ENCODE assay signal across 24 mouse cellular contexts in genomic region chr14:72519561-72519960, GRCm38 (mm10). TPM values are rescaled to one million over a fixed set of nuclear protein-coding genes. Genes with fewer than 3 reads are reported as not detected.
A peak's percentile ranks its signal among the peaks of the same experiment; 100 is the strongest.
DNase-seq lines count a peak whose midpoint lies in the region; ATAC-seq lines count a peak whose summit lies in the region.
"Had no signal": no experiment of that assay in that cellular context is flagged by ENCODE, and none has a peak within 500 bp of the region (broad histone marks: within the 10 kb centered on the region; RNA-seq: fewer than 3 reads in every experiment).

No protein-coding gene starts in this region.

- WGBS in lung, embryonic 16.5 days = 17% methylated on average over 2 of the region's 2 CpGs
- 75% methylated on average over 2 of the region's 2 CpGs for WGBS in forebrain, embryonic 11.5 days

- DNase-seq in heart, adult 11 months = peak; percentile 86
- DNase-seq in heart, postnatal 25 days (ENCODE audit: low spot score) = no peak
- peak; percentile 45 for DNase-seq in kidney, postnatal 14 days
- DNase-seq in kidney, adult 11 months = no peak
- DNase-seq in lung, postnatal 25 days (ENCODE audit: low spot score) = no peak
- no peak for DNase-seq in forebrain, embryonic 11.5 days (ENCODE audit: low spot score)
- DNase-seq: adrenal gland, adult 8-10 months; adrenal gland, postnatal 36 days; B cell, adult 2 months; cerebellum, adult 2 months; cerebellum, postnatal 10 days; gastrocnemius, postnatal 36 days; heart, adult 18-20 months; heart, postnatal 10 days had no signal

- H3K27ac ChIP-seq in lung, embryonic 16.5 days (ENCODE audit: low read length) = 0 out of 2 replicates have a peak overlapping the region, but pooled peaks have one; percentile 10
- H3K27ac ChIP-seq in forebrain, embryonic 11.5 days (ENCODE audit: low read depth, low read length) = no peak overlapping the region
- H3K27ac ChIP-seq: embryonic facial prominence, embryonic 10.5 days; heart, embryonic 10.5 days; hindbrain, embryonic 13.5 days had no signal

- no peak overlapping the region for H3K4me2 ChIP-seq in lung, embryonic 16.5 days (ENCODE audit: low read depth, low read length)
- no peak overlapping the region for H3K4me2 ChIP-seq in forebrain, embryonic 11.5 days (ENCODE audit: low read depth, low read length, severe bottlenecking)
- H3K4me2 ChIP-seq: hindbrain, embryonic 13.5 days had no signal

- H3K27me3 ChIP-seq in lung, embryonic 16.5 days (ENCODE audit: control insufficient read depth, insufficient read depth, low read depth, low read length) = no peaks in the 10 kb centered on the region
- no peaks in the 10 kb centered on the region for H3K27me3 ChIP-seq in forebrain, embryonic 11.5 days (ENCODE audit: control insufficient read depth, insufficient read depth, low read length)
- H3K27me3 ChIP-seq: hindbrain, embryonic 13.5 days had no signal

- no peak overlapping the region for H3K4me3 ChIP-seq in lung, embryonic 16.5 days (ENCODE audit: low read length)
- H3K4me3 ChIP-seq in forebrain, embryonic 11.5 days (ENCODE audit: low read depth, low read length) = no peak overlapping the region
- H3K4me3 ChIP-seq: embryonic facial prominence, embryonic 10.5 days; heart, embryonic 10.5 days; hindbrain, embryonic 13.5 days had no signal

- no peak overlapping the region for H3K9ac ChIP-seq in lung, embryonic 16.5 days (ENCODE audit: low read length)
- no peak overlapping the region for H3K9ac ChIP-seq in forebrain, embryonic 11.5 days (ENCODE audit: low read length)
- H3K9ac ChIP-seq: hindbrain, embryonic 13.5 days had no signal

- H3K9me3 ChIP-seq in lung, embryonic 16.5 days (ENCODE audit: control insufficient read depth, low read length) = no peaks in the 10 kb centered on the region
- no peaks in the 10 kb centered on the region for H3K9me3 ChIP-seq in forebrain, embryonic 11.5 days (ENCODE audit: control insufficient read depth, low read length)
- H3K9me3 ChIP-seq: embryonic facial prominence, embryonic 10.5 days; G1E; heart, embryonic 10.5 days; hindbrain, embryonic 13.5 days had no signal

- intact Hi-C loops in heart, postnatal 25 days (cut with DNase I) = loop anchor here (5.0 kb wide), 1 partner anchor 142 kb away; no protein-coding TSS in a partner anchor

- H3K4me1 ChIP-seq in lung, embryonic 16.5 days (replicated peaks; ENCODE audit: control insufficient read depth, insufficient read depth, low read length) = peaks cover 4% of the 10 kb centered on the region; the same call in 1 of the 2 replicates
- H3K4me1 ChIP-seq in forebrain, embryonic 11.5 days (replicated peaks; ENCODE audit: control insufficient read depth, insufficient read depth, low read length) = no peaks in the 10 kb centered on the region
- H3K4me1 ChIP-seq: embryonic facial prominence, embryonic 10.5 days; heart, embryonic 10.5 days; hindbrain, embryonic 13.5 days had no signal

- no peaks in the 10 kb centered on the region for H3K36me3 ChIP-seq in lung, embryonic 16.5 days (ENCODE audit: control insufficient read depth, insufficient read depth, low read length)
- H3K36me3 ChIP-seq in forebrain, embryonic 11.5 days (ENCODE audit: control insufficient read depth, insufficient read depth, low read length) = no peaks in the 10 kb centered on the region
- H3K36me3 ChIP-seq: embryonic facial prominence, embryonic 10.5 days; G1E; heart, embryonic 10.5 days; hindbrain, embryonic 13.5 days had no signal

- no peak for ATAC-seq in lung, embryonic 16.5 days (ENCODE audit: low read depth)
- no peak for ATAC-seq in forebrain, embryonic 11.5 days (replicated peaks; ENCODE audit: low FRiP score)
- ATAC-seq: CD4-positive, CD25-positive, alpha-beta regulatory T cell, adult 4 months; forebrain, embryonic 14.5 days had no signal

RNA-seq across cellular contexts. Expression of gene Gm9195, which starts 27.9 kb away (rescaled TPM):
- not detected for total RNA-seq in heart, postnatal 25 days (2021)
- polyA plus RNA-seq in lung, embryonic 16.5 days (2015; fragmentation: Nextera tagmentation; extraction: Ambion mirVana) = not detected in 2 replicates
- not detected in 2 replicates for polyA plus RNA-seq in forebrain, embryonic 11.5 days (2014; fragmentation: Nextera tagmentation; extraction: Ambion mirVana)
- total RNA-seq: adrenal gland, adult 8-10 months; adrenal gland, postnatal 36 days; gastrocnemius, adult 8-10 months; gastrocnemius, postnatal 36 days; heart, adult 18-20 months; heart, postnatal 10 days; hematopoietic stem cell, adult 5-6 weeks had no signal
- polyA plus RNA-seq: CD4-positive, CD25-positive, alpha-beta regulatory T cell, adult 4 months; cerebellum, adult 2 months; embryonic facial prominence, embryonic 10.5 days; forebrain, embryonic 14.5 days; G1E; heart, embryonic 10.5 days; heart, embryonic 14.5 days; hindbrain, embryonic 13.5 days had no signal

Comparison
In these comparisons a context has a peak if more than half of its experiments do, and no peak if none do; other contexts are left out.
1. DNase-seq: peak in heart, adult 11 months (single experiment) and kidney, postnatal 14 days (single experiment); none in heart, postnatal 25 days (single experiment), kidney, adult 11 months (single experiment), lung, postnatal 25 days (single experiment) and forebrain, embryonic 11.5 days (single experiment).